Mouse (Mus musculus) CD4-positive, CD25-positive, alpha-beta regulatory T cell, adult 4 months (primary cell): Measurements from ENCODE around the gene Ang. TPM values are rescaled to one million over a fixed set of nuclear protein-coding genes. Genes with fewer than 3 reads are reported as not detected.

Source experiments
- ATAC-seq: one replicate; pipeline ENCODE4 v1.8.0; 2017
- polyA plus RNA-seq, 2 experiments: library from polyadenylated mRNA; unstranded; fragments of 100-300 nt; shearing (Covaris generic); gene quantifications; one replicate each; pipeline ENCODE4 v1.2.1; 2017

Ang gene
- polyA plus RNA-seq, 2 experiments from 2014 or later, result 4.0 to 5.0 TPM

GRCm38 (mm10) chr14:51129624-51129975, 38.6 kb downstream of the Ang start:
- no peak for ATAC-seq

- ATAC-seq, result no peak
Measured at GRCm38 (mm10) chr14:51130315-51130940, 39.5 kb downstream of the Ang start.

GRCm38 (mm10) chr14:51131086-51131815, 40.3 kb downstream of the Ang start:
- no peak for ATAC-seq

- ATAC-seq, result no peak
Measured at GRCm38 (mm10) chr14:51132372-51132771, 41.4 kb downstream of the Ang start.

- no peak for ATAC-seq
Measured at GRCm38 (mm10) chr14:51140342-51140741, 49.4 kb downstream of the Ang start.

- ATAC-seq, result no peak
Measured at GRCm38 (mm10) chr14:51142119-51142518, 51.2 kb downstream of the Ang start.

GRCm38 (mm10) chr14:51142568-51142967, 51.6 kb downstream of the Ang start:
- no peak for ATAC-seq

- no peak for ATAC-seq
Measured at GRCm38 (mm10) chr14:51143287-51143686, 52.3 kb downstream of the Ang start.

- no peak for ATAC-seq
Measured at GRCm38 (mm10) chr14:51143937-51144336, 53.0 kb downstream of the Ang start.

- ATAC-seq, result no peak
Measured at GRCm38 (mm10) chr14:51144451-51144850, 53.5 kb downstream of the Ang start.

GRCm38 (mm10) chr14:51145521-51145920, 54.6 kb downstream of the Ang start:
- ATAC-seq, result no peak

- no peak for ATAC-seq
Measured at GRCm38 (mm10) chr14:51146685-51147084, 55.7 kb downstream of the Ang start, which contains the start of gene Rnase1. TSS of gene Rnase1 (minus strand) at chr14:51146785.

- ATAC-seq, result no peak
Measured at GRCm38 (mm10) chr14:51148006-51148405, 57.1 kb downstream of the Ang start.

GRCm38 (mm10) chr14:51149164-51149563, 58.2 kb downstream of the Ang start:
- ATAC-seq, result no peak

- no peak for ATAC-seq
Measured at GRCm38 (mm10) chr14:51150206-51150831, 59.4 kb downstream of the Ang start.

Other genes with a start within 250 kb of the Ang start
- gene Tep1, start 220.6 kb upstream of the Ang start, polyA plus RNA-seq, result 10 to 100 TPM; 16.1 to 24.3 TPM
- gene Klhl33, start 193.6 kb upstream of the Ang start, polyA plus RNA-seq, result under 1 TPM in 1 of 2 experiments, not detected in 1; 0.15 TPM
- gene Osgep, start 166.3 kb upstream of the Ang start, polyA plus RNA-seq, result 100 to 1,000 TPM in 1 of 2 experiments, 10 to 100 TPM in 1; 85.3 to 100 TPM
- gene Apex1, start 166.2 kb upstream of the Ang start, polyA plus RNA-seq, result 100 to 1,000 TPM in 1 of 2 experiments, 10 to 100 TPM in 1; 74.0 to 103 TPM
- 1 to 10 TPM; 2.9 to 3.4 TPM for gene Pip4p1, start 160.3 kb upstream of the Ang start, polyA plus RNA-seq
- gene Pnp, start 160.1 kb upstream of the Ang start, polyA plus RNA-seq, result 10 to 100 TPM; 61.1 to 62.9 TPM
- 1 to 10 TPM; 3.4 to 9.3 TPM for gene Gm49342, start 146.6 kb upstream of the Ang start, polyA plus RNA-seq
- gene Pnp2, start 135.2 kb upstream of the Ang start, polyA plus RNA-seq, result 1 to 10 TPM; 1.1 to 1.2 TPM
- gene Rnase10, start 83.4 kb upstream of the Ang start, polyA plus RNA-seq, result not detected
- gene Rnase9, start 49.3 kb upstream of the Ang start, polyA plus RNA-seq, result not detected
- not detected for gene Rnase11, start 41.0 kb upstream of the Ang start, polyA plus RNA-seq
- gene Rnase12, start 33.5 kb upstream of the Ang start, polyA plus RNA-seq, result not detected
- gene Olfr750, start 16.7 kb upstream of the Ang start, polyA plus RNA-seq, result not detected
- 10 to 100 TPM in 1 of 2 experiments, 1 to 10 TPM in 1; 9.8 to 16.6 TPM for gene Rnase4, start 73 bp upstream of the Ang start, polyA plus RNA-seq
- not detected for gene Eddm3b, start 23.3 kb downstream of the Ang start, polyA plus RNA-seq
- gene Rnase6, start 32.8 kb downstream of the Ang start, polyA plus RNA-seq, result 1 to 10 TPM; 1.6 to 5.9 TPM
- gene Rnase1, start 55.6 kb downstream of the Ang start, polyA plus RNA-seq, result not detected
- not detected for gene Rnase2b, start 71.1 kb downstream of the Ang start, polyA plus RNA-seq
- gene Ang2, start 108.0 kb downstream of the Ang start, polyA plus RNA-seq, result not detected
- not detected for gene Ear14, start 112.2 kb downstream of the Ang start, polyA plus RNA-seq
- gene Rnase2a, start 165.0 kb downstream of the Ang start, polyA plus RNA-seq, result not detected